Mouse (Mus musculus) testis, adult 2 months (tissue): ENCODE measurements around the gene Pam.

ENCODE experiments used
- CTCF ChIP-seq: fragments of 200-500 bp; IDR thresholded peaks from 2 replicates; pipeline ENCODE4 v1.5.1; 2012; ENCODE audit warnings: low read depth, mild to moderate bottlenecking, inconsistent platforms, low read length, moderate library complexity; ENCODE audit not compliant: control insufficient read depth, insufficient read depth, insufficient replicate concordance
- POLR2A ChIP-seq: fragments of 200-500 bp; IDR thresholded peaks from 2 replicates; pipeline ENCODE4 v1.6.1; 2012; ENCODE audit warnings: low read depth, mild to moderate bottlenecking, inconsistent platforms, low read length, moderate library complexity; ENCODE audit not compliant: control insufficient read depth

- no peak for TF ChIP-seq CTCF
- TF ChIP-seq POLR2A, result no peak
These were observed 211.9 kb downstream of the Pam start for GRCm38 (mm10) chr1:97883498-97883897.
